Mouse (Mus musculus) cerebellum, adult 2 months (tissue): ENCODE measurements around the gene Add1.

Source experiments
- CTCF ChIP-seq: fragments of 200-500 bp; IDR thresholded peaks from 2 replicates; pipeline ENCODE4 v1.5.1; 2011; ENCODE audit warnings: low read depth, mild to moderate bottlenecking, control low read depth, low read length, moderate library complexity, borderline replicate concordance; ENCODE audit not compliant: insufficient read depth
- POLR2A ChIP-seq: fragments of 200-500 bp; IDR thresholded peaks from 2 replicates; pipeline ENCODE4 v1.6.1; 2011; ENCODE audit warnings: low read length, control low read depth, borderline replicate concordance; ENCODE audit not compliant: insufficient read depth

DNA sequence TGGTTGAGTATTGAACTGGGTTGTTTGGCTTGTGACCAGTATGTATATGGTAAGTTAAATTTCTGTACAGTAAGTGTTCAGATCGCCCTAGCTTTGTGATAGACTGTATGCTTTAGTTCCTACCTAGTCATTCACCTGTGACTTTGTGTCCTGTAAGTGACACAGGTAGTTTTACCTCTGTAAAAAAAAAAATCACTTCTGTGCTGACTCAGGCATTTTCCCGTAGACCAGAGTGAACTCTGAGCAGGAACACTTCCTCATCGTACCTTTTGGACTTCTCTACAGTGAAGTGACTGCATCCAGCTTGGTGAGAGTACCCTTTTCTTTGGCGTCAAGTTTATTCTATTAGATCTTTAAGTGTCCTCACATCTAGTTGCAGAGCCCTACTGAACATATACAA is 36.5 kb downstream of the Add1 start:
- TF ChIP-seq CTCF (no peak), POLR2A (no peak)
